Mouse (Mus musculus): ENCODE measurements around the gene Itga6. TPM values are rescaled to one million over a fixed set of nuclear protein-coding genes. Genes with fewer than 3 reads are reported as not detected.

Gene Itga6
- total RNA-seq, 2 experiments from 2014 or later = 38.9 to 39.4 TPM

DNA sequence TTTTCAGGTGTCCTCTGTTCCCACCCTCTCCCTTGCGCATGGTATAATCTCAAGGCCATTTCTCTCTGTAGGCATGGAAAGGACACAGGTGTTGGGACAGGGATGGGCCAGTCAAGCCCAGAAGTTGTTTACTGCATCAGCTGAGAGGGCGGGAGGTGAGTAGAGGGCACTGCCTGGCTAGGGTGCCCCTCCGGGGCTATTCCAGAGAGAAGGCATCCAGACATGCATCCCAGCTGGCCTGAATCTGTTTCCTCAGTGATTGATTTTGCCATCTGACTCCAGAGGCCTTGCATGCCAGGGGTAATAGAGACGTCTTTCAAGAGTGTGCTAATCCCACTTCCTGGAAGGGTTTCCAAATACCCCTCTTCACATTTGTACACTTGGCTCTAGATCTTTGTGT lies 14.7 kb downstream of the Itga6 start:
- DNase-seq (ENCODE audit: low spot score in 2 of 2) = no peak

DNA sequence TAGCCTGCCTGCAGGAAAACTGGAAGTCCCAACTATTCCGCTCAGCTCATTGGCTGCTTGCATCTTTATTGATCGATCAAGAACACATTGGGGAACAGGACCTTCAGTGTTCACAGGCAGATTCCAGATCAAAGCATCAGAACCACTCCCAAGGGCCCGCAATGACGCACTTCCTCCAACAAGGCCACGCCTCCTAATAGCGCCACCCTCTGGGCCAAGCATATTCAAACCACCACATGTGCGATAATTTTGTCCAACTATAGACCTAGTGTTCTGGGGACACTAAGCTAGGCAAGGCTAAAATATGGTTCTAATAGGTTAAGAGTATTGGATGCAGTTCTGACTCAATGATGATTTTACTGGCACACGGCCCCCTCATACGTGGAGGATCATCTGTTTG lies 15.7 kb downstream of the Itga6 start:
- no peak for DNase-seq (ENCODE audit: low spot score in 2 of 2)

DNA sequence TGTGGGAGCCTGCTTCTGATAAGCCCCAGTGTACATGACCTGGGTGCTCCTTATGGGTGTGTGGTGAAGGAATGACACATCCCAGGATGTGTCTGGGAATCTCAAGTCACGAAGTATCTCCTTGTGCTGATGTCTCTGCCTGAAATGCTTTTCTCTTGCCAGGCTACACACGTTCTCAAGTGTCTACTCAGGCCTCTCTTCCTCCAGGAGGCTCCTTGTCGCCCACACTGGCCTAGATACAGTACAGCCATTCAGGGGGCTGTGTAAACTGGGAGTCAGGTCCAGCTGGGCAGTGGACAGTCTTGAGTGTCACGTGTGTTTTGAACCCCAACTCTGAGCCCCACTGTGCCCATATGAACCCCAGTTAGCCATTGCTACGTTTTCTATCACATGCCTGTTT lies 19.1 kb downstream of the Itga6 start:
- DNase-seq (ENCODE audit: low spot score in 2 of 2) = no peak

DNA sequence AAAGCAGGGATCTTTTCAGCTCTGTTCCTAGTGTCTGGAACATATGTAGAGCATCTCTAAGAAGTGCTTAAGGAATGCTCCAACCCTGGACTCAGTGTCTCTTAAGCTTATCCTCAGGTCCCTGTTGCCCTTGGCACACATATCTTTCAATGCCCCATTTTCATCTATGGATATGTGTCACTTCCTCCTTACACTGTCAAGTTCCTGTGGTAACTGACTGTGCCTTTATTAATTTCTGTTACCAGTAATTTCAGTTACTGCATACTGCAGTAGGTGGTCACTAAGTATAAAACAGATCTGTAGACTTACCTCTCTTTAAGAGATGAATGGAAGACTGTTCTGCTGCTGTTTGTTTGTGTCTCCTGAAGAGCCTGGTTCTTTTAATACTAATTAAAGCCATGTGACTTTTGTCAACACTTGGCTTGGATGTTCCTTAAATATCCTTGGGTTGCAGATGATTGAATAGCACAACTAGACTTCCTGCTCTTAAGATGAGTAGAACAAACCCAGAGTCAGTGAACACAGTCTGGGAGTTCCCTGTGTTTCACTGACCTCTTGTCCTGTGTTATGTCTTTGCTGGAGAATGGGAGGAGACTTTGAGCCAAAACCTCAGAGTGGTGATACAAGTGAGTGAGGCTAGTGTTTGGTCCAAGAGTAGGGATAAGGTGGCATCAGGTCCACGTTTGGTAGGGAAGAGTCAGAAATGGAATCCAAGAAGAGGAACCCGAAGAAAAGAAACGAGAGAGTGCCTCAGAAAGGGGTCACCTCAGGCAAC lies 19.7 kb downstream of the Itga6 start:
- no peak for DNase-seq (ENCODE audit: low spot score in 2 of 2)

DNA sequence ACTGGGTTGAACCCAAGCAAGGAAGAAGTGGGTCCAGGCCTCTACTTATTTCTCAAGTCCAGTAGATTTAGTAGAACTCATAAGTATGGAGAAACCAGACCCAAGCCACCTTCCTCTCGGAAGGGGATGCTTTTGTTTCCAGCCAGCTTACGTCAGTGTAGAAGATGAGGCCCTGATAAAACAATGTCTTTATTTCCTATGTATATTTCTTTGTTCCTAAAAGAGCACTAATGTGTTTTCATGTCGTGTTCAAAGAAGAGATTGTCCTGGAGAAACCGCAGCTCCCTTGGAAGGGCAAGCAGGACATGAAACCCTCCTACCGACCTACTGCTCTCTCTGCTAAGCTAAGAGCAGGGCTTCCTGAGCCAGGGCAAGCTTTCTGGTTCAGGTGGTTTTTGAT lies 20.6 kb downstream of the Itga6 start:
- DNase-seq (ENCODE audit: low spot score in 2 of 2) = no peak

DNA sequence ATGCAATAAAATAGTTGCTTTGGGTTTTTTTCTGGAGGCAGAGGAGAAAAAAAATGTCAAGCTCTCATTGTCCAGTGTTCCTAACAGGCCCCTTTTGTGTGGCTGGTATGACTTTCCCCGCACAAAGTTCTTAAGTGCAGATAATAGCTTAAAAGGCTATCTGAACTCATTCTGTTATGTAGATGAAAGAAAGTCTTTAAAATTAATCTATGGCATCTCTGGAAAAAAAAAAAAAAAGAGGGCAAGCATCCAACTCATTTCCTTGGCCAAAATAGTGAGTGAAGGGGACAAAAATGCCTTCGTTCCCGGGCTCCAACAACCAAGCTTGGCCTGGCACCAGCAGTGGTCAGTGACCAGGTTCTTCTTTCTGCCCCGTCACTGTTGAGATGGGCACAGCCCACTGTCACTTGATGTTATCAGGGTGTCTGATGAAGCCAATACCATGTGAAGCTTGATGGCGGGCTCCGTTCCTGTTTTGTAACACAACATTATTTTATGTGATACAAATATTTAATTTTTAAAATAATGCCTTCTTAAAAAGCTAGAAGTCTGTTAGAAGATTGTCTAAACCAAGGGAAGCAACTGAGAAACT lies 21.7 kb downstream of the Itga6 start:
- no peak for DNase-seq (ENCODE audit: low spot score in 2 of 2)

DNA sequence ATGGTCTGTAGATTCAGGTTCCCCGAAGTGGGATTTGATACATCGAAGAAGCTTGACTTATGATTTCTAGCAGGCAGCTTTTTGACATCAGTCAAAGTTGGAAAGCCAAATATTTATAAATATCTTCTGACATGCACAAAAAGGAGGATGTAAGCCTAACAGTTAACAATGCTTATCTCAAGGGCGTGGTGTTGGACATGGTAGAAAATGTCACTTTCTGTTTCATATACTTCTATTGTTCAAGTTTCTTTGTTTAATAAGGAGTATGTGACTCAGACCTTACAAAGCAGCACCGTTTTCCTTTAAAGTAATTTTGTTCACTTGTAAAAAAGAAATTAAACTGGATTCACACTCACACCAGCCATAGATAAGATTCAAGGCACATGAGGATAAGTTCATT lies 26.3 kb downstream of the Itga6 start:
- DNase-seq (ENCODE audit: low spot score in 2 of 2) = no peak

DNA sequence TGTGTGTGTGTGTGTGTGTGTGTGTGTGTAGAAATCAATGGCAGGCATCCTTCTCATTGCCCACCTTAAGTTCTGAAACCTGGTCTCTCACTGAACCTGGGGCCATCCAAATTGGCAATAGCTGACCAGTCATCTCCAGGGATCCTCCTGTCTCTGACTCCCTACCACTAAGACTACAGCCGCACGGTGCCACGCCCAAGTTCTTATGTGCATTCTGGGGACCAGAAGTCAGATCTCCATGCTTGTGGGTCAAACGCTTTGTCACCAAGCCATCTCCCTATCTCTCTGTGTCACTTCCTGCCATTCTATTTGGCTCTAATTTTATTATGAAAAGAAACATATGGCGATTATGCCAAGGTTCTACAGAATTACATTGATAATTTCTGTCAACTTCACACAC lies 28.3 kb downstream of the Itga6 start:
- no peak for DNase-seq (ENCODE audit: low spot score in 2 of 2)

DNA sequence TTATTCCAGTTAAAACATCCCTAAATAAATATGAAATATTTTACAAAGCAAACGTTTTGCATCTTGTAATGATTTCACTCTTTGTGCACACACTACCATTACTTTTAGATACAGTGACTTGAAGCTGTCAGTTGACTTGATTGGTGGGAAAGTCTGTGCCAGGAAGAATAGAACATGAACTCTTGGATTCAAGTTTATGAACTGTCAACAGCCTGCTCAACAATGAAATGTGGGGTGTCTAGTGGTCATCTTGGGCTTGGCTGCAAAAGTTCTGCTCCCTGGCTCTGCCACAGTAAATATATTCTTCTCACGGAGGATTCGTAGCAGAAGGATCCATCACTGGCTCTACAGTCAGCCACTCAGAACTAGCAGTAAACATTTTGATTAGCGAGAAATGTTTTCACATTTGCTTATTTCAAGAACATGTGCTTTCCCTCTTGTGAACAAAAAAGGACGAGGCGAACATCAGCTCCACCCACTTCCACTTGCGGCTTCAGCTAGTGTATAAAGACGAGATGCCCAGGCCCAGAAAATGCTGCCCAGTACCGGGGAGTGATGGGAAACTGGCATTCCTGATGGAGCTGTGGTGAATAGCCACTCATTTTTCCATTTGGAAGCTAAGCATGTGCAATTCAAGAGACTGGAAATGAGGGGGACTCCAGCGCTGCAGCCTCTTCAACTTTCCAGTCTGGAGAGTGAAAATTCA lies 29.0 kb downstream of the Itga6 start:
- DNase-seq (ENCODE audit: low spot score in 2 of 2) = peak; percentile 38 to 65

DNA sequence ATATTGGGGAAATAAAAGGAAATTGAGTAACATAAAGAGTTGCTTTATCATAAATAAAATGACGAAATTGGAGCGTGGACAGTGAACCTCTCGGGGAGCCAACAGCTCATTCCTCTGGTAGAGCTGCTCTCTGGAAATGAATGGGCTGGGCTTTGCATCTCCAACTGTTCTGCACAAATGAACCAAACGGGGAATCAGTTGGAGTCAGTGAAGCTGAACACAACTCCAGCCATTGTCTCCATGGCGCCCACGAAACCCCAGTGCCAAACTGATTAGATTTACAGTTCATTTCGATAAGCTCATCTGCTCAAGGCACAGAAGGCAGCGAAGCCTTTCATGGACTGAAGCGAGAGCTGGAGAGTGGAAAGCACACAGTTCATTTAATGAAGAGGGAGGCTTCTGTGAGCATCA lies 29.8 kb downstream of the Itga6 start:
- DNase-seq (ENCODE audit: low spot score in 2 of 2) = peak; percentile 55 to 88

DNA sequence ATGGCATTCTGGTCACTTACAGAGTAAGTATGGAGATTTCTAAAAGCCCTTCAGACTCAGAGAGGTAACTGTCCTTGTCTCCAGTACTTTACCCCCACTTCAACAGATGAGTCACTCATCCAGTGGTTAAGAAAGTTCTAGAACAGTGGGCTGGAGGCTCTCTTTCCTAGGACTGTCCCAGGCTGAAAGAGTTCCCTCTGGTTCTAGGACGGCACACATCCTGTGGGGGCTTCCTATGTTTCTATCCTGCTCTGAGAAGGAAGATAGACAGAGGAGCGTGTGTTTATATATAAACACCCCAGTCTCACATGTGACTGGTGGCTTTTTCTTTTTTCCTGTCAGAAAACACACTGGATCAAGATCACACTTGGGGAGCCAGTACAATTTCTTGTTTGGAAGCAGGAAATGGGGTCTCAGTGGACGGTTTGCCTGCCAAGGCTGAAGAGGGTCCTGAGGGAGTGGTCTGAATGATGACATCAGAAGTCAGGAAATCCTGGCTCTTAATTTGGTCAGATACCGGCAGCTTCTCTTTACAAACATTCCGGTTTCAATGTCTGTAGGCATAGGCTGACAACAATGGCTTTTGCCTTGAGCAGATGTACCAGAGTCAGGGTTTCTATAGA lies 34.0 kb downstream of the Itga6 start:
- no peak for DNase-seq (ENCODE audit: low spot score in 2 of 2)

DNA sequence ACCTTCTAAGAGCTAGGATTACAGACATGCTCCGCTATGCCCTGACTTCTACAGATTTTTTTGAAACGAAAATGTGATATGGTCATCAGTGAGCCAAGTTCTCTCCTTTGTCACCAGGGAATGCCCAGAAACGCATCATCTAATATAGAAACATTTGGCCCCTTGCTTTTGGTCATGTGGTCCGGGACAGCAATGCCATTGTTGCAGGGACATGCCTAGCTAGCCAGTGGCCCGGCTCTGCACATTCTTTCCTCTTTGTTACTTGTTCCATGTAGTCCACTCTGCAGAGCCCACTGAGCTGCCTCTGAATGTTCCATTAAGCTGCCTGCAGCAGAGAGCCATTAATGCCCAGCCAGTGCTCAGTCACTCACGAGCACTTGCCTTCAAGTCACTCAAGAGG lies 34.6 kb downstream of the Itga6 start:
- DNase-seq (ENCODE audit: low spot score in 2 of 2) = no peak

DNA sequence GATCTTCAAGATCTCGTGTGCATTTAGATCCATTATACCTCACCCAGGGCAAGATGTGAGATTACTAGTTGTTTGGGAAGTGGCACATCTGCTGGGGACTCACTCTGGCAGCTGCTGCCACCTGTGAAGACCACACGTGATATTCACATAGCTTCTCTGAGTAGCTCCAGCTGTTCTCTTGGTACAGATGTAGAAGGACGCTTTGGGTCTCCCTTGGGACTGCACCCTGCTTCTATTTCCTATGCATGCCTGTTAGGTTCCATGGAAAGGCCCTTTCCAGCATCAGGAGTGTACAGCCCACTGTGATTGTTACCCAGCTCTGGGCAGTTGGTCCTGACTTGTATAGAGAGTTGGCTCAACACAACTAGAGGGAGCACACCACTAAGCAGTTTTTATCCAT lies 39.8 kb downstream of the Itga6 start:
- no peak for DNase-seq (ENCODE audit: low spot score in 2 of 2)

DNA sequence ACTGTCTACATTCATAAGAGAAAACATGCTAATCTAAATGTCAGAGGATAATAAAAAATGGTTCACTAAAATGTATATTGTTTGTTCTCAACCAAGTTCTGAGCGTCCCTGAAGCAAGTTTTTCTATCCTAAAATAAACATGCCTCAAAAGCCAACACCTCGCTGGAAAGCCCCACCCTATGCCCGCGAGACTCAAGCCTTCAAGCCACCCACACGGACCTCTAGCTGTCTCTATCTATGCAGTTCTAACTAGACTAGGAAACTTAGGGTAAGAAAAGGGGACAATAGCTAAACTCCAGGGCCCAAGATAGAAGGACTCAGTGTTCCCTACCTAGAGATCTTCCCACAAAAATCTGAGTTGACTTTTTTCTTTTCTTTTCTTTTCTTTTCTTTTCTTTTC lies 40.6 kb downstream of the Itga6 start:
- no peak for DNase-seq (ENCODE audit: low spot score in 2 of 2)

DNA sequence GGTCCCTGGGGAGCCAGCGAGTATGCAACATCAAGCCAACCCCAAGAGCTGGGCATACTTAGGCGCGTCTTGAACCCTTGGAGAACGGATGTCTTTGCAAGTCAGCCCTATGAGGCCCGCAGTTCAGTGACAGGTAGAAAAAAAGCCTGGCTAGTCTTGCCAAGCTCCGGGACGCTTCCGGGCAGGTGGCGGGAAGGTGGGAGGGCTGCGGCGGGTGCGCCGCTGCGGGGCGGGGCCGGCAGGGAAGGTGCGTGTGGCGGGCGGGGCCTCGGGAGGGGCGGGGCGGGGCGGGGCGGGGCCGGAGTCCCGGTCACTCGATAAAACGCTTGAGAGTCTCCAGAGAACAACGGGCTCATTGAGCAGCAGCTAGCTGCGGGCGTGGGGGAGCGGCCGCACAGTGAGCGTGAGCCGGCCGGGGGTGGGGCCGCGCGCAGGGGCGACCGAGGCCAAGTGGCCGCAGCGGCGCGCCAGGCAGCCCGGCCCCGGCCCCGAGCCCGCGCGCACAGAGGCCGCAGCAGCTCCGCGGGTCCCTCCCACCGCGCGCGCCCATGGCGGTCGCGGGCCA lies 41.3 kb downstream of the Itga6 start:
- peak; percentile 42 to 44 for DNase-seq (ENCODE audit: low spot score in 2 of 2)

DNA sequence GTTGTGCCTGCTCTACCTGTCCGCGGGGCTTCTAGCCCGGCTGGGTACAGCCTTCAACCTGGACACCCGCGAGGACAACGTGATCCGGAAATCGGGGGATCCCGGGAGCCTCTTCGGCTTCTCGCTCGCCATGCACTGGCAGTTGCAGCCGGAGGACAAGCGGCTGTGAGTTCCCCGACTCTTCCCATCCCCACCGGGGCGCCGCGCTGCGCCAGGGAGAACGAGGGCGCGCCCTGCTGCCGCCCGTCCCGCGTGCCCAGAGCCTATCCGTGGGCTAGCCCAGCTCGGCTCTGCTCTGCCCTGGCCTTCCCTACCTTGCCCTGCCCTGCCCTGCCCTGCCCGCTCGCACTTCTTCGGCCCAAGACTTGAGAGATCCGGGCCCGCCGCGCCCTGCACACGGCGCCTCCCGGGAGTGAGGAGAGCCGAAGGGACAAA lies 41.8 kb downstream of the Itga6 start:
- DNase-seq (ENCODE audit: low spot score in 2 of 2) = peak in 1 of 2 experiments; percentile 29

DNA sequence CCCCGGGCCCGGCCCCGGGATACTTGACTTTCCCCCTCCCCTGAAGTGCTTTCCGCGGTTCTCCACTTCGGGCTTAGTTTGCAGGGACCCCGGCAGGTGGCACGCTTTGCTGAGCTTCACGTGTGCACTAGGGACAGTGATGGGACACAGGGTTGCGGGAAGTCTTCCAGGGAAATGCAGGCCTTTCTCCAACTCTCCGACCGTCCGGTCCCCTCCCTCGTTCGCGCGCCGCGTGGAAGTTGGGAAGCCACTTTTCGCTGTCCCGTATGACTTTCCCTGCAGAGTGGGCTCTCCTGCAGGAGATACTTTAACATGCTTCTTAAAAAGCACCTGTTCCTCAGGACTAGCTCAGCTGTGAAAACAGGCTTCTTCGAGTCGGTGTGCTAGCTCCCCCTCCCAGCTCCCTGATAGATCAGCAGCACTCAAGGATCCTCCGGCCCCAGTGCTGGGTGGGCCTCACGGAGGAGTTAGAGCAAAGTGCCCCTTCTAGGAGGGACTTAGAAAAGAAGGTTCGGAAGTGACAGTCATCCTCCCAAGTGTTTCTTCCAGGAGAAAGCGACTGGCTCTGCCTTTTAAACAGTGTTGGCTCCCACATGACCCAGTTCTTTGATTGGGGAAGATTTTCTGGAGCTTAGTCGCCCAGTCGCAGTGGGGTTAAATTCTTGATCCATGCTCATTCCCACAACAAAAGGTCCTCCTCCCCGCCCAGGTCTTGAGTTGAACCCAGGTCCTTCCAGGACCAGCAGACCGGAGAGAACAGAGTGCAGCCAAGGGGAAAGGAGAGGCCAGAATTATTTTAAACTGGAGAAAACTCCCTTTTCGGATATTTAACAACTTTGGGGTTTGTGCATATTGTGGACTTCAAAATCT lies 42.4 kb downstream of the Itga6 start:
- DNase-seq (ENCODE audit: low spot score in 2 of 2) = peak in 1 of 2 experiments; percentile 13

DNA sequence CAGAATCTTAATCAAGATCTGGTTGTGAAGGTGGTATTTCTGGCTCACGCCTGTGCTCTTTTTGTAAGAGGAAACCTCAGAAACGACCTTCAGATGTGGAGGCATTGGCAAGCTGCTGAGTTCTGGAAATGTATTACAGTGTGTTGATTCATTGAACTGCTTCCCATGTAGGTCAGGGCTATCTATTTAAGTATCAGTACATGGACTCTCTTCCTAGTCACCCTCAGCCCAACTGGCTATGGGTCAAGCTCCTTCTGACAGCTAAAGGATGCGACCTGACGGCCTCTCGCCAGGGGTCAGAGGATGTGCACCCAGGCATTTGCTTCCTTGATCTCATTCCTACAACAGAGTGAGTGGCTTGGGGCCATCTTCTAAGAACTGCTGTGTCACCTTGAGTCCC lies 45.3 kb downstream of the Itga6 start:
- DNase-seq (ENCODE audit: low spot score in 2 of 2) = no peak

DNA sequence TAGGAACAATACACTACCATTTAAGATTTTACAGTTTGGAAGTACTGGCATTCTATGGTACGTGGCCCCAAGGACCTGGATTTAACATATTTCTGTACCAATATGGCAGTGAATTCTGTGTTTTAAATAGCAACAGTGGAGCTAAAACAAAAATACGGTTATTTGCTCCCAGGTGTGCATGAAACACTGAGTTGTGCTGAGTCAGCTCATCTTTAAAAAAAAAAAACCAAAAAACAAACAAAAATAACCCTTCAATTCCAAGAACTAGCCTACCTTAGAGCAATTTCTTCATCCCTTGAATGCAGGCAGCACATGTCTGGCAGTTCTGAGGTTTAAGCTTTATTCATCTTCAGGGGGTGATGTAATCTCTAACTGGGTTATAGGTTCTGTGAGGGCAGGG lies 45.8 kb downstream of the Itga6 start:
- DNase-seq (ENCODE audit: low spot score in 2 of 2) = no peak

DNA sequence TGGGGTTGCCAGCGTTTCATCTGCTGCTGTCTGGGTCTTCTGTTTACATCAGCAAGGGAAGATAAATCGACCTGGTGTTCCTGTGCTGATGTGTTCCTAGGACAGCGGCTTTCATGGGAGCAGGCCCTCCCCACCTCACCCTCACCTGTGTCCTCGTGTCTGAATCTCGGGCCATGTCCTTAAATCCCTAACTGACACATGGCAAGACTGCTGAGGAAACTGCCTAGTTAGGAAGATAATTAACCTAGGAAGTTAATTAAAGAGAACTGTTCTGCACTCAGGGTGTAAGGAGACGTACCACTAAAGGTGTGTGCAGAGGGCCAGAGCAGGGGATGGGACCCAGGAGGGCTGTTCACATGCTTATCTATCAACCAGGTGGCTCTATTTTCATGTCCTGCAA lies 48.7 kb downstream of the Itga6 start:
- no peak for DNase-seq (ENCODE audit: low spot score in 2 of 2)

DNA sequence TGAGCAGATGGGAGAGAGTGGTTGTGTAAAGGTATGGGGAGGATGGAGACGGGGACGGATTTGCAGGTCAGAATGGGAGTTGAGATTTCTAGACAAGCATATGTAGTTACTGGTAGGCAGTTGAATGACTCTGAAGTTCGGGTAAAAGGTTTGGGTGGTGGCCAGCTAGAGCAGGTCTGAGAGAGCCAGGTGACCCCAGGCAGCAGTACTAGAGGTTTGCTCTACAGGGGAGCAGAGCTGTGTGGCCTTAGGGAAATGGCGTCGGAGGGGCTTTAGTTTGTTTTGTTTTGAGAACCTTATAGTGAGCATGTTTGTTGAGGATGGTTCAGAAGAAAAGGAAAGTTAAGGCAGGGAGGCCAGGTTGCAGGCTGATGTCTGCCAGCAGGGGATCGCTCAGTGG lies 51.4 kb downstream of the Itga6 start:
- no peak for DNase-seq (ENCODE audit: low spot score in 2 of 2)
